Mouse (Mus musculus): ENCODE measurements around the gene Ganc.

DNA sequence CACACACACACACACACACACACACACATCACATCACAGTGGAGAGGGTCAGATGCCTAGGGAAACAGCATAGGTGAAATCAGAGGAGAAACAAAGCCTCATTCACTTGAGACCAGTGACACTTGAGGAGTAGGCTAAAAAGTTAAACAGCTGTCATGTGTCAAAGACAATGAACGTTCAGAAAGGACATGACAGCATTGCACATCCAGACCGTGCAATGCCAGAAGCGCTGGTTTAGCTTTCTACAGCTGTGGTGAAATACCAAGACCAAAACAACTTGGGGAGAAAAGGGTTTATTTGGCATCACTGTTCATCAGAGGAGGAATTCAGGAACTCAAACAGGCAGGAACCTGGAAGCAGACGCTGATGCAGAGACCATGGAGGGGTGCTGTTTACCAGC lies 89.6 kb downstream of the Ganc start:
- TF ChIP-seq CTCF (IDR thresholded peaks at IDR 0.05; ENCODE audit: insufficient read depth, low read length) (no peak), POLR2A (IDR thresholded peaks at IDR 0.05; ENCODE audit: borderline replicate concordance, extremely low read depth, low read depth, low read length) (no peak)
